ENCODE assay signal across 27 mouse cellular contexts in genomic region chr6:54379356-54379755, GRCm38 (mm10). TPM values are rescaled to one million over a fixed set of nuclear protein-coding genes. Genes with fewer than 3 reads are reported as not detected.
DNase-seq lines count a peak whose midpoint lies in the region; ATAC-seq and TF ChIP-seq lines count a peak whose summit lies in the region.
"Had no signal": no experiment of that assay in that cellular context is flagged by ENCODE, and none has a peak within 500 bp of the region (broad histone marks: within the 10 kb centered on the region; RNA-seq: fewer than 3 reads in every experiment).

No protein-coding gene starts in this region.

- H3K9ac ChIP-seq in forebrain, embryonic 11.5 days (ENCODE audit: low read length), result no peak overlapping the region
- H3K9ac ChIP-seq in forebrain, embryonic 14.5 days (ENCODE audit: low read length), result no peak overlapping the region
- no peak overlapping the region for H3K9ac ChIP-seq in heart, embryonic 12.5 days
- H3K9ac ChIP-seq: embryonic facial prominence, embryonic 13.5 days; embryonic facial prominence, embryonic 15.5 days; forebrain, embryonic 13.5 days had no signal

- H3K27me3 ChIP-seq in forebrain, embryonic 11.5 days (ENCODE audit: control insufficient read depth, insufficient read depth, low read length), result no peaks in the 10 kb centered on the region
- H3K27me3 ChIP-seq in forebrain, embryonic 14.5 days (replicated peaks; ENCODE audit: control insufficient read depth, insufficient read depth, low read length), result no peaks in the 10 kb centered on the region
- no peaks in the 10 kb centered on the region; the same call in none of the 2 replicates for H3K27me3 ChIP-seq in heart, embryonic 10.5 days (ENCODE audit: insufficient read depth, poor library complexity, severe bottlenecking)
- H3K27me3 ChIP-seq in heart, embryonic 12.5 days (replicated peaks), result 0 out of 2 replicates have a peak, but pooled peaks cover 4% of the 10 kb centered on the region
- no peaks in the 10 kb centered on the region for H3K27me3 ChIP-seq in testis, adult 2 months (ENCODE audit: control insufficient read depth, insufficient read depth, low read length)
- H3K27me3 ChIP-seq: embryonic facial prominence, embryonic 13.5 days; forebrain, embryonic 13.5 days had no signal

- no peak for ATAC-seq in forebrain, embryonic 11.5 days (replicated peaks; ENCODE audit: low FRiP score)
- no peak for ATAC-seq in forebrain, embryonic 14.5 days
- no peak for ATAC-seq in heart, embryonic 12.5 days (ENCODE audit: insufficient number of reproducible peaks, low FRiP score)
- ATAC-seq: activated CD4-positive, CD25-positive, alpha-beta regulatory T cell, adult 4 months; CD4-positive, CD25-positive, alpha-beta regulatory T cell, adult 4 months; forebrain, embryonic 13.5 days; forebrain, embryonic 16.5 days; Patski had no signal

- no peak for TF ChIP-seq POLR2A in testis, adult 2 months (IDR thresholded peaks at IDR 0.05; ENCODE audit: control insufficient read depth, low read depth, low read length)

- no peak overlapping the region for H3K4me3 ChIP-seq in forebrain, embryonic 11.5 days (ENCODE audit: low read depth, low read length)
- no peak overlapping the region for H3K4me3 ChIP-seq in forebrain, embryonic 14.5 days (ENCODE audit: low read depth, low read length)
- H3K4me3 ChIP-seq in heart, embryonic 10.5 days, result no peak overlapping the region
- H3K4me3 ChIP-seq in heart, embryonic 12.5 days, result no peak overlapping the region
- H3K4me3 ChIP-seq in testis, adult 2 months (ENCODE audit: control insufficient read depth, low read depth, low read length), result peak overlapping the region; percentile 27
- H3K4me3 ChIP-seq: embryonic facial prominence, embryonic 13.5 days; embryonic facial prominence, embryonic 15.5 days; erythroblast, embryonic 14.5 days; forebrain, embryonic 10.5 days; forebrain, embryonic 13.5 days had no signal

- H3K27ac ChIP-seq in forebrain, embryonic 11.5 days (ENCODE audit: low read depth, low read length), result no peak overlapping the region
- H3K27ac ChIP-seq in forebrain, embryonic 14.5 days (ENCODE audit: low read depth, low read length), result no peak overlapping the region
- no peak overlapping the region for H3K27ac ChIP-seq in heart, embryonic 10.5 days
- H3K27ac ChIP-seq in heart, embryonic 12.5 days (ENCODE audit: poor library complexity, severe bottlenecking), result no peak overlapping the region
- no peak overlapping the region for H3K27ac ChIP-seq in testis, adult 2 months (ENCODE audit: control insufficient read depth, insufficient read depth, low read depth, low read length)
- H3K27ac ChIP-seq: embryonic facial prominence, embryonic 13.5 days; embryonic facial prominence, embryonic 15.5 days; forebrain, embryonic 10.5 days; forebrain, embryonic 13.5 days had no signal

- H3K4me2 ChIP-seq in forebrain, embryonic 11.5 days (ENCODE audit: low read depth, low read length, severe bottlenecking), result no peak overlapping the region
- no peak overlapping the region for H3K4me2 ChIP-seq in forebrain, embryonic 14.5 days (ENCODE audit: low read length)
- H3K4me2 ChIP-seq in heart, embryonic 12.5 days, result no peak overlapping the region
- H3K4me2 ChIP-seq: embryonic facial prominence, embryonic 13.5 days; embryonic facial prominence, embryonic 15.5 days; forebrain, embryonic 13.5 days had no signal

- no peaks in the 10 kb centered on the region for H3K4me1 ChIP-seq in forebrain, embryonic 11.5 days (replicated peaks; ENCODE audit: control insufficient read depth, insufficient read depth, low read length)
- 0 out of 2 replicates have a peak, but pooled peaks cover 4% of the 10 kb centered on the region for H3K4me1 ChIP-seq in forebrain, embryonic 14.5 days (ENCODE audit: control insufficient read depth, insufficient read depth, low read length)
- H3K4me1 ChIP-seq in heart, embryonic 10.5 days, result no peaks in the 10 kb centered on the region; the same call in 1 of the 2 replicates
- no peaks in the 10 kb centered on the region for H3K4me1 ChIP-seq in heart, embryonic 12.5 days (replicated peaks)
- H3K4me1 ChIP-seq in testis, adult 2 months (ENCODE audit: control insufficient read depth, insufficient read depth, low read length), result no peaks in the 10 kb centered on the region

- no peaks in the 10 kb centered on the region for H3K36me3 ChIP-seq in forebrain, embryonic 11.5 days (ENCODE audit: control insufficient read depth, insufficient read depth, low read length)
- H3K36me3 ChIP-seq in forebrain, embryonic 14.5 days (ENCODE audit: control insufficient read depth, insufficient read depth, low read length), result no peaks in the 10 kb centered on the region
- no peaks in the 10 kb centered on the region for H3K36me3 ChIP-seq in heart, embryonic 10.5 days
- H3K36me3 ChIP-seq in heart, embryonic 12.5 days, result no peaks in the 10 kb centered on the region
- H3K36me3 ChIP-seq in testis, adult 2 months (ENCODE audit: control insufficient read depth, insufficient read depth, low read length), result no peaks in the 10 kb centered on the region
- H3K36me3 ChIP-seq: embryonic facial prominence, embryonic 13.5 days; embryonic facial prominence, embryonic 15.5 days; forebrain, embryonic 10.5 days; G1E had no signal

- DNase-seq in forebrain, embryonic 11.5 days (ENCODE audit: low spot score), result peak; percentile 9
- no peak for DNase-seq in forebrain, embryonic 14.5 days (ENCODE audit: low spot score)
- DNase-seq in heart, embryonic 10.5 days (ENCODE audit: low spot score), result peak; percentile 61
- DNase-seq in testis, postnatal 14 days (ENCODE audit: low spot score), result no peak
- DNase-seq: adrenal gland, adult 8-10 months; adrenal gland, postnatal 14 days; adrenal gland, postnatal 36 days; B cell, adult 2 months; cerebellum, adult 11 months; cerebellum, adult 18-20 months; cerebellum, adult 8-10 months; cerebellum, adult 9-11 months; cerebellum, postnatal 14 days; cerebellum, postnatal 36 days; embryo, embryonic 11 days had no signal

- WGBS in forebrain, embryonic 11.5 days, result 66% methylated on average over 2 of the region's 2 CpGs
- WGBS in forebrain, embryonic 14.5 days, result 69% methylated on average over 2 of the region's 2 CpGs
- 56% methylated on average over 2 of the region's 2 CpGs for WGBS in heart, embryonic 10.5 days
- 66% methylated on average over 2 of the region's 2 CpGs for WGBS in heart, embryonic 12.5 days

- no peaks in the 10 kb centered on the region for H3K9me3 ChIP-seq in forebrain, embryonic 11.5 days (ENCODE audit: control insufficient read depth, low read length)
- H3K9me3 ChIP-seq in forebrain, embryonic 14.5 days (replicated peaks; ENCODE audit: control insufficient read depth, low read length), result no peaks in the 10 kb centered on the region
- H3K9me3 ChIP-seq in heart, embryonic 10.5 days, result no peaks in the 10 kb centered on the region
- no peaks in the 10 kb centered on the region for H3K9me3 ChIP-seq in heart, embryonic 12.5 days (replicated peaks)
- H3K9me3 ChIP-seq: embryonic facial prominence, embryonic 13.5 days; embryonic facial prominence, embryonic 15.5 days; forebrain, embryonic 10.5 days; forebrain, embryonic 13.5 days had no signal

- TF ChIP-seq CTCF in testis, adult 2 months (IDR thresholded peaks at IDR 0.05; ENCODE audit: control insufficient read depth, insufficient read depth, insufficient replicate concordance, low read depth, low read length), result no peak

RNA-seq across cellular contexts. Expression of gene Wipf3, which starts 50.0 kb away (rescaled TPM):
- 0.96 and 1.3 TPM in 2 replicates for polyA plus RNA-seq in forebrain, embryonic 11.5 days (2014; fragmentation: Nextera tagmentation; extraction: Ambion mirVana)
- polyA plus RNA-seq in forebrain, embryonic 14.5 days (2014; fragmentation: Nextera tagmentation; extraction: Ambion mirVana), result 2.6 and 3.0 TPM in 2 replicates
- 1.0 and 1.8 TPM in 2 replicates for polyA plus RNA-seq in heart, embryonic 10.5 days (2016; fragmentation: Nextera tagmentation; extraction: Ambion mirVana)
- 4.8 and 4.9 TPM in 2 replicates for polyA plus RNA-seq in heart, embryonic 12.5 days (2016; fragmentation: Nextera tagmentation; extraction: Ambion mirVana)
- 13.4 and 18.2 TPM in 2 replicates for polyA plus RNA-seq in testis, adult 2 months (2012; rRNA removed)
- polyA plus RNA-seq: activated CD4-positive, CD25-positive, alpha-beta regulatory T cell, adult 4 months; CD4-positive, CD25-positive, alpha-beta regulatory T cell, adult 4 months; erythroblast, embryonic 14.5 days; G1E had no signal

RNA-seq across cellular contexts. Expression of gene Prr15, which starts 53.7 kb away (rescaled TPM):
- polyA plus RNA-seq in forebrain, embryonic 11.5 days (2014; fragmentation: Nextera tagmentation; extraction: Ambion mirVana), result 5.0 and 6.0 TPM in 2 replicates
- 2.0 and 3.1 TPM in 2 replicates for polyA plus RNA-seq in forebrain, embryonic 14.5 days (2014; fragmentation: Nextera tagmentation; extraction: Ambion mirVana)
- polyA plus RNA-seq in heart, embryonic 10.5 days (2016; fragmentation: Nextera tagmentation; extraction: Ambion mirVana), result 1.5 and 6.7 TPM in 2 replicates
- polyA plus RNA-seq in heart, embryonic 12.5 days (2016; fragmentation: Nextera tagmentation; extraction: Ambion mirVana), result 13.7 and 14.2 TPM in 2 replicates
- polyA plus RNA-seq in testis, adult 2 months (2012; rRNA removed), result 5.7 and 5.9 TPM in 2 replicates
- polyA plus RNA-seq: activated CD4-positive, CD25-positive, alpha-beta regulatory T cell, adult 4 months; erythroblast, embryonic 14.5 days; G1E had no signal

Comparison
In these comparisons a context has a peak if more than half of its experiments do, and no peak if none do; other contexts are left out.
1. DNase-seq: peak in forebrain, embryonic 11.5 days (single experiment) and heart, embryonic 10.5 days (single experiment); none in forebrain, embryonic 14.5 days (single experiment) and testis, postnatal 14 days (single experiment).